Mouse (Mus musculus) kidney, adult 18-20 months (tissue): ENCODE results near the gene Cyp2d26.
"Not testable (repeated sequence)": the region's sequence is repeated elsewhere in the genome, so short reads cannot be mapped to it uniquely, and the experiment has no call there.

Experiments
- DNase-seq: peaks from one replicate; pipeline ENCODE4 v3.0.0; 2021

The Cyp2d26 gene

GRCm38 (mm10) chr15:82794277-82794676 lies at the start of gene Cyp2d26:
TSS of gene Cyp2d26 (minus strand) at chr15:82794294.
- peak; percentile 81 for DNase-seq

- DNase-seq: no peak
These were observed 45.1 kb upstream of the Cyp2d26 start for GRCm38 (mm10) chr15:82839146-82839545.

- no peak for DNase-seq
These were observed 35.8 kb upstream of the Cyp2d26 start for GRCm38 (mm10) chr15:82829917-82830316.

GRCm38 (mm10) chr15:82825866-82826265 lies 31.8 kb upstream of the Cyp2d26 start:
- DNase-seq: no peak

- no peak for DNase-seq
These were observed 28.3 kb upstream of the Cyp2d26 start for GRCm38 (mm10) chr15:82822347-82822746.

GRCm38 (mm10) chr15:82821657-82822056 lies 27.6 kb upstream of the Cyp2d26 start:
- DNase-seq: no peak

GRCm38 (mm10) chr15:82815296-82815695 lies 21.2 kb upstream of the Cyp2d26 start:
- DNase-seq: no peak

- peak; percentile 74 for DNase-seq
These were observed 20.7 kb upstream of the Cyp2d26 start for GRCm38 (mm10) chr15:82814806-82815205.

GRCm38 (mm10) chr15:82814321-82814720 lies 20.2 kb upstream of the Cyp2d26 start:
- no peak for DNase-seq

GRCm38 (mm10) chr15:82810556-82810955 lies 16.5 kb upstream of the Cyp2d26 start:
- DNase-seq: no peak

GRCm38 (mm10) chr15:82809511-82809910 lies 15.4 kb upstream of the Cyp2d26 start:
- peak; percentile 25 for DNase-seq

- DNase-seq: no peak
These were observed 13.1 kb upstream of the Cyp2d26 start for GRCm38 (mm10) chr15:82806969-82807763.

GRCm38 (mm10) chr15:82804708-82805639 lies 10.9 kb upstream of the Cyp2d26 start:
- DNase-seq: peak; percentile 86

GRCm38 (mm10) chr15:82795936-82796440 lies 1.9 kb upstream of the Cyp2d26 start:
- DNase-seq: no peak

GRCm38 (mm10) chr15:82793868-82794267 lies 226 bp downstream of the Cyp2d26 start:
- no peak for DNase-seq

GRCm38 (mm10) chr15:82793454-82793853 lies 640 bp downstream of the Cyp2d26 start:
- DNase-seq: no peak

GRCm38 (mm10) chr15:82792566-82792965 lies 1.5 kb downstream of the Cyp2d26 start:
- no peak for DNase-seq

- DNase-seq: no peak
These were observed 9.5 kb downstream of the Cyp2d26 start for GRCm38 (mm10) chr15:82784581-82784980.

- no peak for DNase-seq
These were observed 10.3 kb downstream of the Cyp2d26 start for GRCm38 (mm10) chr15:82783800-82784199.

GRCm38 (mm10) chr15:82777856-82778255 lies 16.2 kb downstream of the Cyp2d26 start:
- not testable (repeated sequence) for DNase-seq

- DNase-seq: no peak
These were observed 28.2 kb downstream of the Cyp2d26 start for GRCm38 (mm10) chr15:82765943-82766342.

GRCm38 (mm10) chr15:82764881-82765280 lies 29.2 kb downstream of the Cyp2d26 start:
- no peak for DNase-seq

GRCm38 (mm10) chr15:82763631-82764420 lies 30.3 kb downstream of the Cyp2d26 start, which contains the start of gene Cyp2d40:
TSS of gene Cyp2d40 (minus strand) at chr15:82764183.
- no peak for DNase-seq
